In the genomic region with DNA sequence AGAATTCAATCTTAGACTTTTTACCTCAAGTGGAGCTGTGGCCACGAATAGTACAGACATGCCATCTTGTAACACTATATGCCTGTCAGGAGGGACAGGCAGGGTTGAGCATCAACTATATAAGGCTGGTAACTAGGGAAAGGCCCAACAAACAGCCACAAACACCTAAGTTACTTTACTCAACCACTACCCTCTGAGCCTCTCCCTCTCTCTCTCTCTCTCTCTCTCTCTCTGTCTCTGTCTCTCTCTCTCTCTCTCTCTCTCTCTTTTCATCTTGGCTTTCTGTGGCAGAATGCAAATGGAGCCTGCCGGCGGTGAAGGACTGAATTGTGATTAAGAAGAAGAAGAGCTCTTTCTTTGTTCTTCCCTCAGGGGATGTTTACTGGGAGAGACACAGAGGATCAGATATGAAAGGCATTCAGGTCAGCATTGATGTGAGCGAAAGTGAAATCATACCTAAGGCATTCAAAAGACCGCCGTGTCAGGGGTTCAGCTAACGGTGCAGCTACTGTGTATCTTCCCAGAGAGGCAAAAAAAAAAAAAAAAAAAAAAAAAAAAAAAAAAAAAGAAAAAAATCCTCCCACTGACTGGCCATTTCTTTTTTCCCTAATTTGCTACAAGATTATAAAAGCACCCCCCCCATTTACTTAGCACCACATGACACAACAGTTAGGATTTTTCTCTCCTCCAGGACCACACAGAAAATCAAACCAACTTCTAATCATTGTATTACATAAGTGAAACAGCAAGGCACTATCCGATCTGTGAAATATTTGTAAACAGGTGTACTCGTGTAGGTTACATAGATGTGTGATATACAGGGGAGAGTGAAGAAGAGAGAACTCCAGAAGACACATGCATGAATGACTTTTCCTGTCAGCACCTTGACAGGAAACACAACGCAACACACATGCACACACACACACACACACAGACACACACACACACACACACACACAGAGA, we compare ENCODE assay signal across 9 mouse cellular contexts. TPM values are rescaled to one million over a fixed set of nuclear protein-coding genes. Genes with fewer than 3 reads are reported as not detected.
DNase-seq lines count a peak whose midpoint lies in the region; ATAC-seq lines count a peak whose summit lies in the region.
"Had no signal": no experiment of that assay in that cellular context is flagged by ENCODE, and none has a peak within 500 bp of the region (broad histone marks: within the 10 kb centered on the region; RNA-seq: fewer than 3 reads in every experiment).

No protein-coding gene starts in this region.

- no peak for DNase-seq in heart, postnatal 10 days
- peak; percentile 87 for DNase-seq in Muller cell, postnatal 12 days (ENCODE audit: inconsistent ontology term)
- DNase-seq in yolk sac, embryonic 10.5 days (ENCODE audit: low spot score), result no peak
- DNase-seq in thymus, postnatal 14 days, result no peak
- DNase-seq: cerebellum, adult 11-12 months had no signal

- ATAC-seq in heart, embryonic 11.5 days (replicated peaks; ENCODE audit: insufficient number of reproducible peaks, low FRiP score, low TSS enrichment), result peak; percentile 46; the same call in 1 of the 2 replicates
- ATAC-seq in heart, embryonic 15.5 days (replicated peaks; ENCODE audit: insufficient number of reproducible peaks, insufficient read depth, low FRiP score, low read depth), result 0 out of 2 replicates have a peak, but pooled peaks have one; percentile 30
- peak; percentile 58 for ATAC-seq in midbrain, embryonic 15.5 days (replicated peaks)
- ATAC-seq in activated CD4-positive, CD25-positive, alpha-beta regulatory T cell, adult 4 months, result no peak

- H3K27ac ChIP-seq in heart, embryonic 11.5 days (ENCODE audit: low read depth, low read length), result peak overlapping the region; percentile 68; the same call in 1 of the 2 replicates
- peak overlapping the region; percentile 58 for H3K27ac ChIP-seq in heart, embryonic 15.5 days
- peak overlapping the region; percentile 39; the same call in 1 of the 2 replicates for H3K27ac ChIP-seq in midbrain, embryonic 15.5 days

- H3K9me3 ChIP-seq in heart, embryonic 11.5 days (replicated peaks; ENCODE audit: control insufficient read depth, low read length), result no peaks in the 10 kb centered on the region
- H3K9me3 ChIP-seq in heart, embryonic 15.5 days (replicated peaks), result no peaks in the 10 kb centered on the region
- H3K9me3 ChIP-seq in midbrain, embryonic 15.5 days, result no peaks in the 10 kb centered on the region

- H3K27me3 ChIP-seq in heart, embryonic 11.5 days (ENCODE audit: control insufficient read depth, insufficient read depth, low read length), result no peaks in the 10 kb centered on the region
- H3K27me3 ChIP-seq in heart, embryonic 15.5 days, result no peaks in the 10 kb centered on the region
- H3K27me3 ChIP-seq in midbrain, embryonic 15.5 days (replicated peaks), result no peaks in the 10 kb centered on the region

- peaks cover 74% of the 10 kb centered on the region for H3K4me1 ChIP-seq in heart, embryonic 11.5 days (ENCODE audit: control insufficient read depth, insufficient read depth, low read length)
- H3K4me1 ChIP-seq in heart, embryonic 15.5 days (replicated peaks), result peaks cover 76% of the 10 kb centered on the region
- H3K4me1 ChIP-seq in midbrain, embryonic 15.5 days, result peaks cover 57% of the 10 kb centered on the region

- H3K36me3 ChIP-seq in heart, embryonic 11.5 days (ENCODE audit: control insufficient read depth, insufficient read depth, low read length), result no peaks in the 10 kb centered on the region
- no peaks in the 10 kb centered on the region for H3K36me3 ChIP-seq in heart, embryonic 15.5 days
- H3K36me3 ChIP-seq in midbrain, embryonic 15.5 days (replicated peaks), result no peaks in the 10 kb centered on the region

- peak overlapping the region; percentile 56; the same call in 1 of the 2 replicates for H3K9ac ChIP-seq in heart, embryonic 11.5 days (ENCODE audit: low read depth, low read length)
- H3K9ac ChIP-seq in heart, embryonic 15.5 days, result no peak overlapping the region
- H3K9ac ChIP-seq in midbrain, embryonic 15.5 days, result peak overlapping the region; percentile 14; the same call in 1 of the 2 replicates

- H3K4me3 ChIP-seq in heart, embryonic 11.5 days (ENCODE audit: low read depth, low read length), result peak overlapping the region; percentile 13; the same call in 1 of the 2 replicates
- H3K4me3 ChIP-seq in heart, embryonic 15.5 days, result peak overlapping the region; percentile 23
- no peak overlapping the region for H3K4me3 ChIP-seq in midbrain, embryonic 15.5 days

- intact Hi-C loops in heart, postnatal 10 days (cut with DNase I), result loop anchor here (5.0 to 10.0 kb wide), 2 partner anchors 549 to 991 kb away; no protein-coding TSS in a partner anchor

- peak overlapping the region; percentile 56 for H3K4me2 ChIP-seq in heart, embryonic 11.5 days
- peak overlapping the region; percentile 43 for H3K4me2 ChIP-seq in heart, embryonic 15.5 days
- peak overlapping the region; percentile 94 for H3K4me2 ChIP-seq in midbrain, embryonic 15.5 days

- WGBS in heart, embryonic 11.5 days (ENCODE audit: insufficient replicate concordance), result 24% methylated on average over 10 of the region's 10 CpGs
- WGBS in heart, embryonic 15.5 days, result 20% methylated on average over 10 of the region's 10 CpGs
- 14% methylated on average over 10 of the region's 10 CpGs for WGBS in midbrain, embryonic 15.5 days

RNA-seq across cellular contexts. Expression of a gene that starts 13.9 kb away (rescaled TPM):
- 27.2 and 27.5 TPM in 2 replicates for polyA plus RNA-seq in heart, embryonic 11.5 days (2014; fragmentation: Nextera tagmentation; extraction: Ambion mirVana)
- total RNA-seq in heart, postnatal 10 days (2021), result 10 to 100 TPM; 62.7 to 77.7 TPM
- 21.4 and 28.7 TPM in 2 replicates for polyA plus RNA-seq in heart, embryonic 15.5 days (2015; fragmentation: Nextera tagmentation; extraction: Ambion mirVana)
- polyA plus RNA-seq in midbrain, embryonic 15.5 days (2015; fragmentation: Nextera tagmentation; extraction: Ambion mirVana), result 30.8 and 31.5 TPM in 2 replicates
- under 1 TPM; 0.71 to 0.83 TPM for polyA plus RNA-seq in activated CD4-positive, CD25-positive, alpha-beta regulatory T cell, adult 4 months (2017; shearing (Covaris generic))

Comparison
In these comparisons a context has a peak if more than half of its experiments do, and no peak if none do; other contexts are left out.
1. H3K4me2 ChIP-seq: peak in every context shown above with its lines; median percentile 94 in midbrain, embryonic 15.5 days; 56 in heart, embryonic 11.5 days; 43 in heart, embryonic 15.5 days.
2. RNA of a gene that starts 13.9 kb away (polyA plus RNA-seq): 30.8 to 31.5 TPM in midbrain, embryonic 15.5 days, 27.2 to 27.5 TPM in heart, embryonic 11.5 days and 21.4 to 28.7 TPM in heart, embryonic 15.5 days; 0.71 to 0.83 TPM in activated CD4-positive, CD25-positive, alpha-beta regulatory T cell, adult 4 months; every median in the first group is over 10 times any median in the second.
3. Peak in every context shown above with its lines, with median percentiles within 50 percentile points of each other: H3K27ac ChIP-seq.